ENCODE assay signal across 8 mouse cellular contexts in the genomic region with DNA sequence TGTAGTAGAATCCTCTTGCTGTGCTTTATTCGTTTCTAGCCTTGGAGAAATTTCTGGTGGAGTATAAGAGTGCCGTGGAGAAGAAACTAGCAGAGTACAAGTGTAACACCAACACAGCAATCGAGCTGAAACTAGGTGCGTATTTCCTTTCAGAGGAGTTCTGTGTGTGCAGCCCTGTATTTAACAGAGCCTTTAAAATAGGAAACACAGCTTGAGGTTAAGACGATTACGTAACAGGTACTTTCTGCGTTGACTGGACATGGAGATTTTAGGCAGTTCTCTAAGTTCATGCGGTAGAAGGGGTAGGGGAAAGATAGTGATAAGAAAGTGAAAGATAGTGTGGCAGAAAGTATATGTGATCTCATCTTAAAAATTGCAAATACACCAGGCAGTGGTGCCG. TPM values are rescaled to one million over a fixed set of nuclear protein-coding genes. Genes with fewer than 3 reads are reported as not detected.
DNase-seq lines count a peak whose midpoint lies in the region; ATAC-seq lines count a peak whose summit lies in the region.

No protein-coding gene starts in this region.

- H3K4me2 ChIP-seq in heart, embryonic 11.5 days: peak overlapping the region; percentile 72
- peak overlapping the region; percentile 93 for H3K4me2 ChIP-seq in hindbrain, embryonic 13.5 days
- peak overlapping the region; percentile 93 for H3K4me2 ChIP-seq in midbrain, embryonic 13.5 days (replicated peaks)

- no peaks in the 10 kb centered on the region for H3K27me3 ChIP-seq in heart, embryonic 11.5 days (ENCODE audit: control insufficient read depth, insufficient read depth, low read length)
- H3K27me3 ChIP-seq in hindbrain, embryonic 13.5 days: no peaks in the 10 kb centered on the region
- no peaks in the 10 kb centered on the region; the same call in 1 of the 2 replicates for H3K27me3 ChIP-seq in midbrain, embryonic 13.5 days

- H3K4me3 ChIP-seq in heart, embryonic 11.5 days (ENCODE audit: low read depth, low read length): peak overlapping the region; percentile 75
- H3K4me3 ChIP-seq in hindbrain, embryonic 13.5 days: peak overlapping the region; percentile 92
- peak overlapping the region; percentile 93 for H3K4me3 ChIP-seq in midbrain, embryonic 13.5 days (replicated peaks)

- peak overlapping the region; percentile 75 for H3K9ac ChIP-seq in heart, embryonic 11.5 days (ENCODE audit: low read depth, low read length)
- peak overlapping the region; percentile 84 for H3K9ac ChIP-seq in hindbrain, embryonic 13.5 days
- peak overlapping the region; percentile 78 for H3K9ac ChIP-seq in midbrain, embryonic 13.5 days (replicated peaks)

- no peak for DNase-seq in heart, postnatal 10 days
- peak; percentile 39 for DNase-seq in NIH3T3 (ENCODE audit: low read depth)
- no peak for DNase-seq in gastrocnemius, postnatal 36 days
- no peak for DNase-seq in urinary bladder, postnatal 10 days (ENCODE audit: low spot score)
- no peak for DNase-seq in embryo, embryonic 10.5 days (ENCODE audit: low spot score)

- no peaks in the 10 kb centered on the region for H3K9me3 ChIP-seq in heart, embryonic 11.5 days (replicated peaks; ENCODE audit: control insufficient read depth, low read length)
- H3K9me3 ChIP-seq in hindbrain, embryonic 13.5 days: no peaks in the 10 kb centered on the region
- no peaks in the 10 kb centered on the region for H3K9me3 ChIP-seq in midbrain, embryonic 13.5 days

- ATAC-seq in heart, embryonic 11.5 days (replicated peaks; ENCODE audit: insufficient number of reproducible peaks, low FRiP score, low TSS enrichment): no peak
- ATAC-seq in hindbrain, embryonic 13.5 days (ENCODE audit: low FRiP score): no peak
- ATAC-seq in midbrain, embryonic 13.5 days: no peak

- H3K27ac ChIP-seq in heart, embryonic 11.5 days (ENCODE audit: low read depth, low read length): peak overlapping the region; percentile 70
- H3K27ac ChIP-seq in hindbrain, embryonic 13.5 days: no peak overlapping the region
- H3K27ac ChIP-seq in midbrain, embryonic 13.5 days: 0 out of 2 replicates have a peak overlapping the region, but pooled peaks have one; percentile 36

- peaks cover 14% of the 10 kb centered on the region for H3K36me3 ChIP-seq in heart, embryonic 11.5 days (ENCODE audit: control insufficient read depth, insufficient read depth, low read length)
- H3K36me3 ChIP-seq in hindbrain, embryonic 13.5 days: peaks cover 14% of the 10 kb centered on the region
- peaks cover 15% of the 10 kb centered on the region for H3K36me3 ChIP-seq in midbrain, embryonic 13.5 days

- 54% methylated on average over 9 of the region's 9 CpGs for WGBS in heart, embryonic 11.5 days (ENCODE audit: insufficient replicate concordance)
- 69% methylated on average over 9 of the region's 9 CpGs for WGBS in hindbrain, embryonic 13.5 days
- 68% methylated on average over 9 of the region's 9 CpGs for WGBS in midbrain, embryonic 13.5 days

- intact Hi-C loops in heart, postnatal 10 days (cut with DNase I): loop anchor here (1.0 kb wide), 1 partner anchor 23 kb away; the partner anchor contains the start of gene Slc25a12
- intact Hi-C loops in gastrocnemius, postnatal 36 days (cut with DNase I): no loop called here

- no peaks in the 10 kb centered on the region; the same call in 1 of the 2 replicates for H3K4me1 ChIP-seq in heart, embryonic 11.5 days (ENCODE audit: control insufficient read depth, insufficient read depth, low read length)
- H3K4me1 ChIP-seq in hindbrain, embryonic 13.5 days (replicated peaks): peaks cover 10% of the 10 kb centered on the region
- H3K4me1 ChIP-seq in midbrain, embryonic 13.5 days (replicated peaks): peaks cover 13% of the 10 kb centered on the region

RNA-seq across cellular contexts. Expression of gene Hat1, which starts 1.1 kb away (rescaled TPM):
- polyA plus RNA-seq in heart, embryonic 11.5 days (2014; fragmentation: Nextera tagmentation; extraction: Ambion mirVana): 140 and 144 TPM in 2 replicates
- 10 to 100 TPM; 40.7 to 48.3 TPM for total RNA-seq in heart, postnatal 10 days (2021)
- polyA plus RNA-seq in hindbrain, embryonic 13.5 days (2015; fragmentation: Nextera tagmentation; extraction: Ambion mirVana): 55.1 and 61.3 TPM in 2 replicates
- 73.5 and 75.3 TPM in 2 replicates for polyA plus RNA-seq in midbrain, embryonic 13.5 days (2015; fragmentation: Nextera tagmentation; extraction: Ambion mirVana)
- total RNA-seq in gastrocnemius, postnatal 36 days (2021): 10 to 100 TPM; 16.0 to 17.0 TPM

RNA-seq across cellular contexts. Expression of gene Slc25a12, which starts 22.3 kb away (rescaled TPM):
- 86.9 and 94.7 TPM in 2 replicates for polyA plus RNA-seq in heart, embryonic 11.5 days (2014; fragmentation: Nextera tagmentation; extraction: Ambion mirVana)
- 100 to 1,000 TPM; 213 to 220 TPM for total RNA-seq in heart, postnatal 10 days (2021)
- polyA plus RNA-seq in hindbrain, embryonic 13.5 days (2015; fragmentation: Nextera tagmentation; extraction: Ambion mirVana): 74.2 and 77.5 TPM in 2 replicates
- 64.2 and 65.9 TPM in 2 replicates for polyA plus RNA-seq in midbrain, embryonic 13.5 days (2015; fragmentation: Nextera tagmentation; extraction: Ambion mirVana)
- total RNA-seq in gastrocnemius, postnatal 36 days (2021): 100 to 1,000 TPM; 386 to 403 TPM
